Mouse (Mus musculus) lung, postnatal 0 days (tissue): ENCODE results near the gene BC034090.

Source experiments
- CTCF ChIP-seq: IDR thresholded peaks from 2 replicates; pipeline ENCODE4 v1.5.1; 2016; ENCODE audit warnings: antibody characterized with exemption, mild to moderate bottlenecking
- EP300 ChIP-seq: IDR thresholded peaks from 2 replicates; pipeline ENCODE4 v1.6.1; 2016; ENCODE audit warnings: antibody characterized with exemption, mild to moderate bottlenecking, control low read depth

DNA sequence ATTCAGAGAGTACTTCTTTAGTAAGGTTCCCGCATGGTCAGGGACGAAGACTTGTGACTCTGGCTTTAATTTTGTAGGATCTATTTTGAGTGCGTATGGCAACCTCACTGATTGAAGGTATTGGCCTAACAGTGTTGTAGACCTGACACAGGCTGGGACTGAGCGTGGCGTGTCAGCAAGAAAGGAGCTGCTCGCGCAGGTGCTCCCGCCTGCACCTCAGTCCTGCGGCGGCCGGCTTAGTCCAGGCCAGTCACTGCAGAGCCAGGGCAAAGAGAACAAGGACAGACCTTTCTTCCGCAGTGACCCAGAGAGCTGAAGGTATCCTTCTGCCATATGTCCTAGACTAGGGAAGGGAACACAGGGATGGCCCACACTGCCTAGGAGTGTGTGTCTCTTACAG is 40.3 kb downstream of the BC034090 start:
- TF ChIP-seq CTCF: no peak
- TF ChIP-seq EP300: no peak
